Mouse (Mus musculus) layer of hippocampus, adult 8-10 months (tissue): ENCODE results near the gene Dgcr2. TPM values are rescaled to one million over a fixed set of nuclear protein-coding genes. Genes with fewer than 3 reads are reported as not detected.
A peak's percentile ranks its signal among the peaks of the same experiment; 100 is the strongest.

Experiments
- DNase-seq, 2 experiments: peaks; one replicate each; pipeline ENCODE4 v3.0.0; 2022; ENCODE audit warnings: low spot score in 2 of 2
- total RNA-seq, 4 experiments: library from RNA; stranded (reverse); gene quantifications; 2 replicates each; pipeline ENCODE4 v1.2.4; 2022

Dgcr2 gene
- total RNA-seq, 4 experiments from 2014 or later = 97.2 to 106 (median 103) TPM

DNA sequence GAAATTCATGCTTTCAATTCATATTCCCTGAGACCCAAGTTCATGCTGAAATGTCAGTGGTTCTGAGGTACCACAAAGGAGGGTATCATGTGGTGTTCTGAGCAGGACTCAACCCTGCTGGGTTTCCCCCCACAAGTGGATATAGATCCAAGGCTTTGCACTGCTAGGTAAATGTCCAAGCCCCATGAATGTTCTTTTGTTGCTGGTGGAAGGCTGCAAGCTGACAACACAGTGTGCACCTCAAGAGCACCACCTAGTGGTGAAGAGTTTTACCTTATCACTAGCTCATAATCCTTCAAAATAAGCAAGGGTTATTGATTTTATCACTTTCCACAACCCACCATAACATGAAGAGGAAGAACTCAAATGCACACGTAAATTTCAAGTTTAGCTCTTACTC lies 49.4 kb downstream of the Dgcr2 start:
- DNase-seq = no peak

DNA sequence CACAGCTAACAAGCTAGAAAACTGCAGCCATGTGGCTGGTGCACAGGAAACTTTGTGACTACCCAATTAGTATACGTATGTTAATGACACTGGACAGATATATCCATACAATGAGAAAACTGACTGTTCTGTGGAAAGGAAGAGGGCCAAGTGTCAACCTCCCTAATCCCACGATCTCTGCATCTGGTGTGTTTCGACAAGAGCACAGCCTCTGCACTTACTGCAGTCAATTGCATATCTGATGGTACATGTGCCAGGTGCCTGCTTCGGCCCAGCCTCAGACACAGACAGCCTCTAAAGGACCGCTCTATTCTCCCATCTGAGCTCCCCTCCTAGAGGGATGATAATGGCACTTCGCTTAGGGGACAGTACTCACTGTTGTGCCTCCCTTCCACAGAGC lies 49.9 kb downstream of the Dgcr2 start:
- no peak for DNase-seq

DNA sequence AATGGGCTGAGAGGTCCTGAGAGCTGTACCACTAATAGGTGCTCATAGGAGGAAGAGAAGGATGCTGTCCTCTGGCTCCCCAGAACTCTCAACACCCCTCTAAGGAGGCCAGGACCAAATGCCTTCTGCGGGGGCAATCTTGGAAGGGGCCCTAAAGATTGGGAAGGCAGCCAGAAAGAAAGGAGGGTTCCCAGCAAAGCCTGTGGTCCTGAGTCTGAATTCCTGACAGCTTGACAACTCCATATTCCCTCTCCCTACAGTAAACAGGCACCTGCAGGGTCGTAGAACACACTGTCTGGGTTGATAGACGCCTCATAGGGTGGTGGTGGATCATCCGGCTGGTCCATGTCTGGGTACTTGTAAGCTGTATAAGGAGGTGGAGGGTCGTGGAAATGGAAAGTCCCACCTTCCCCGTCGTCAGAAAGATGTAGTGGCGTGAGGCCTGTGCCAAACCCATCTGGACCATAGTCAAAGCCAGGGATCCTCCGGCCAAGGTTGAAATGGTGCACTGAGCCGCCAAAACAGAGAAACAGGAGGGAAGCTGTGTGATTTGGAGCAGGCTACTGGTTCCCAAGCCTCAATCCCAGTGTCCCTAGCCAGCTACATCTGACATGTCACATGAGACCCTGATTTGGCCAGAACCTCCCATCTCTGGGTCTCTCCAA lies 54.5 kb downstream of the Dgcr2 start:
- DNase-seq = no peak

DNA sequence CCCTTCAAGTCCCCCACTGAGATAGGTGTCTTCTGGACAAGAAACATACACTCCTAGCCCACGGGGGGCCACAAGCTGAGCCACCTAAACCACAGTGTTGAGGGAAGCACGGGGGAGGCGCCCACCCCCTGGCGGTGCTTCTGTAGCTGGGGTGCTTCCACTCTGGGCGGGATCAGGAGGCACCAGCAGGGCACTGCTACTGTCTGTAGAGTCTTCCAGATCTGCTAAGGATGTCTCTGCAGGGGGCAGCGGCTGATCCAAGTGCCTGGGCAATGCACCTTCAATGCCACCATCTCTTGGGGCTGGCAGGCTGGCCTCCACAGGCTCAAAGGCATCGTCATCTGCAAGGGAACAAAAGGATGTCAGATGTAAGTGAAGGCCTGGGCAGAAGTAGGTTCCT lies 55.9 kb downstream of the Dgcr2 start:
- DNase-seq = no peak

GRCm38 (mm10) chr16:17839976-17840375 lies 58.4 kb downstream of the Dgcr2 start:
- no peak for DNase-seq

GRCm38 (mm10) chr16:17838051-17838450 lies 60.3 kb downstream of the Dgcr2 start, which contains the start of gene Car15:
Gene Car15 (minus strand): TSS chr16:17838364.
- DNase-seq = no peak

DNA sequence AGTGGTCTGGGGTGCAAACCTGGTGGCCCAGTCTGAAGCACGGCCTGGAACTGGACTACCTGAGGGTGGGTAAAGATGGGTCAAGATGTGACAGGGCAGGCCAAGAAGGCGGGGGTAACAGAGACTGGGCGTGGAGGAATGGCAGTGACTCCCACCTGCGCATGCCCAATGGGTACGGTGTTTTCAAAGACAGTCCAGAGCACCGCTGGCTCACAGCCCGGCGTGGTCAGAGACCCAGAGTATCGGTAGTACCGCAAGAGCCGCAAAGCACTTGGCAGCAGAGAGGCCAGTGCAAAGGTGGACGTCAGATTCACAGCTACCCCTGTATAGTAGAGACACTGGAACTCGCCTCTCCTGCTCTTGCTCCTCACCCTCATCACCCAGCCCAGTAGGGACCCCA lies 62.9 kb downstream of the Dgcr2 start:
- DNase-seq = no peak

GRCm38 (mm10) chr16:17834543-17834942 lies 63.8 kb downstream of the Dgcr2 start:
- DNase-seq = no peak

DNA sequence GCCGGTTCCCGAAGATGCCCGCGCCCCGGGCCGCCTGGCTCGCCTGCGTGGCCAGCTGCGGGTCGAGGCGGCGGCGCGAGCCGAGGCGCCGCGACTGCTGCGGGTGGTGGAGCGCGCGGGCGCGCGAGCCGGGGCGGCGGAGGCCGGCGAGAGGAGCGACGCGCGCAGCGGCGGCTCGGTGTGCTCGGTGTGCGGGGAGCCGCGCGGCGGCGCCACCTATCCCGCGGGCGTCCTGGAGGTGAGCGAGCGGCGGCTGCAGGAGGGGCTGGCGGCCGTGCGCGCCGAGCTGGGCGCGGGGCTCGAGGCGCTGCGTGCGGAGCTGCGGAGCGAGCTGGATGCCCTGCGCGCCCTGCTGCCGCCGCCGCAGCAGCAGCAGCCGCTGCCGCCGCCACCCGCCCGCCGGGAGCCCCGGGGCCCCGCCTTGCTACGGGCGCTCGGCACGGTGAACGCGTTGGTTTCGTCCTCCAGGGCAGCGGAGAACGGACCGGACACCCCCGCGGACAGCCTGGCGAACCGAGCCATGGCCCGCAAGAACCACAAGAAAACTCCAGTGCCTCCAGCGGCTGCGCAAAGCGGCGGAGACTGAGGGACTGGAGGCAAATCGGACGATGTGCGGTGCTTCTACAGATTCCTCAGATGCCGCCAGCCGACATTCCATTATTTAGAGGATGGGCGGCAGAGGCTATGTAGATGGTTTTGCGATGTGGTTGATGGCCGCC lies 64.5 kb downstream of the Dgcr2 start:
- peak in 1 of 2 experiments; percentile 58 for DNase-seq

DNA sequence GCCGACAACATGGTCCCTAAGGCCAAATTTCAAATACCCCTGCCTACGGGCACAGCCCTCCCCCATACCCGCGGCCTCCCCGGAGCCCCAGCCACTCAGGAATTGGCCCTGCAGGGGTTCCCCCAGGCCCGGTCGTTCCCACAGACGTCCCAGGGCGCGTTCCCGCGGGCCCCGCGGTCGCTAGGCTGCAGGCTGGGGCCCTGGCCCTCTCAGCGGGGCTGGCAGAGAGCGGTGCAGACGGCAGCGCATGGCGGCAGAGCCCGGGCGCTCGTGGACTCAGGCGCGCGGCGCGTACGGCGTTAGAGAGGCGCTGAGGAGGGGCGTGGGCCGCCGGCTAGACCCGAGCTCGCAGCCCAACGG lies 65.1 kb downstream of the Dgcr2 start:
- DNase-seq = no peak

DNA sequence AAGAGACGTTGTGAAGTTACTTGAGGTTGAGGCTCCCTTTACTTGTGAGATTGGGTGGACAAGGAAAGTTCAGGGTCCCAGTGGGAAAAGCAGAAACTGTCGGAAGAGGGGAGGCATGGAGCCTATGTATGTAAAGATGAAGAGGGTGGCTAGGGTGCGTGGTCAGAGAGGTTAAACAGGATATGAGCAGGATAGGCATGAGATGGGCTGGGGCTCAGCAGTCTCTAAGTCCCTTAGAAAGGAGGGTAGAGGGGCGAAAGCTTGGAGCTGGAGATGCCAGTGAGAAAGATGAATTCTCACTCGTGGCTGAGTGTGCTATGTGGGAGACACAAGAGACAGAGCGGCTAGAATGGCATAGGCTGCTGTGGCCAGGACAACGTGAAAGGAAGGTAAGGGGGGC lies 65.5 kb downstream of the Dgcr2 start, which contains the start of gene B830017H08Rik:
B830017H08Rik (plus strand) TSS at position 301 of the 400 bp plus-strand sequence.
- DNase-seq = no peak

GRCm38 (mm10) chr16:17831781-17832180 lies 66.6 kb downstream of the Dgcr2 start:
- no peak for DNase-seq

DNA sequence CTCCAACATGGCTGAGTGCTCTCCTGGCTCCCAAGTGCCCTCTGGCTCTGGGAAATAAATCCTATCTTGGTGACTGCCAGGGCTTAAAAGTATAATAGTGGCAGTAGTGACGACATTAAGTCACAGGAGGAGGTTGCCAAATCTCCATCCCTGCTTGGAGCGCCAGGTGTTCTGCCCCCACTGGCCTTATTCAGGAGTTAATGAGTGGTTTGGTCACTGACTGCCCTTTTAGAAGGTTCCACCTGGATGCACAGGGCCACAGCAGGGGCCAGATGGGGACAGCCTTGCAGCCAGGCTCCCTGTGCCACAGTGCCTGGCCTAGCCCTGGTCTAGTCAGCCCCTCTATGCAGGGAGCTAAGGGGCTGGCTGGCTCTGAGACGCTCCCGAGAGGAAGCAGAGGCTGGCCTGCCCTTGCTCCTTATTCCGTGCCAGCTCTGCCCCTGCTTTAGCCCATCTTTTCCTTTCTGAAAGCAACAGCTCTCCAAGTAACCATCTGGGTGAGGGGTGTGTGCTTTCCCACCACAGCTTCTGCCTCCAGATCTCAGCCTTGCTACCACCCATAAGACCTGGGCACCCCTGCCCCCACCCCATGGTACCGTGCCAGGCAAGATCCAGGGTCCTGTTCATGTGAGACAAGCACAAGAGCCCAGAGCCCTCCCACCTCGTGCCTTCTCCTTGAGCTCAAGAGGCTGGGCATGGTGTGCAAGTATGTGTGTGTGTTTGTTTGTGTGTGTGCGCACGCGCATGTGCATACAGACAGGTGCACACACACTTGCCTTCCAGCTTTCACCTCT lies 67.8 kb downstream of the Dgcr2 start:
- DNase-seq = no peak

DNA sequence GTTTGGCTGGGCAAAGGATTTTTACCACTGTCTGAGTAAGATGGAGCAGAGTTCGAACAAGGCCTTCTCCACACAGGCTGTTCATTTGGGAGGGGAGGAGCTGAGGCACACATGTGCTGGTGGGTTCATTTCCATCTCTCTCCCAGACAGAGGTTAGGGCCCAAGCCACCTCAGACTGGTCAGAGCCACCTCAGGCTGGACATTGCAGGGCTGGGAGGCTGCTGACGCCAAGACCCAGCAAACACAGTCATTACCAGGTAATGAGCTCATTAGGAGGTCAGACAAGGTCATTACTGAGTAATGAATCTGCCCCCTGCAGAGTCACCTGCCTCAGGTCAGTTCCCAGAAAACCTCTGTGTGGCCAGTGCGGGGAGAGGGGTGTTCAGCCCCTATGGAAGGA lies 69.5 kb downstream of the Dgcr2 start:
- no peak for DNase-seq

DNA sequence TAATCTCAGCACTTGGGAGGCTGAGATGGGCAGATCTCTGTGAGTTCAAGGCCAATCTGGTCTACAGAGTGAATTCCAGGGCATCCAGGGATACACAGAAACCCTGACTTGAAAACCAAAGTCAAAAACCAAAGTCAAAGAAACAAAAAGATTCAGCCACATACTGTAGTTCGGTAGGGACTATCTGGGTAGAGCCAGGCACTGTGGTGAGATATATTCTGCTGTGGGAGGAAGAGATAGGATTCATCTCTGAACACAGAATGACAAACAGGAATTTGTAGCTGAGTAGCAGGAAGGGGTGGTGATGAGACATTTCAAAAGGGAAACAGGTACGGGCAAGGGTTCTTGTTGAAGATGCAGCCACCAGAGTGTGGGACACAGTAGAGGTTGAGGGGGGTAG lies 70.1 kb downstream of the Dgcr2 start:
- DNase-seq = no peak

- DNase-seq = no peak
Measured at GRCm38 (mm10) chr16:17826500-17826899, 71.9 kb downstream of the Dgcr2 start.

DNA sequence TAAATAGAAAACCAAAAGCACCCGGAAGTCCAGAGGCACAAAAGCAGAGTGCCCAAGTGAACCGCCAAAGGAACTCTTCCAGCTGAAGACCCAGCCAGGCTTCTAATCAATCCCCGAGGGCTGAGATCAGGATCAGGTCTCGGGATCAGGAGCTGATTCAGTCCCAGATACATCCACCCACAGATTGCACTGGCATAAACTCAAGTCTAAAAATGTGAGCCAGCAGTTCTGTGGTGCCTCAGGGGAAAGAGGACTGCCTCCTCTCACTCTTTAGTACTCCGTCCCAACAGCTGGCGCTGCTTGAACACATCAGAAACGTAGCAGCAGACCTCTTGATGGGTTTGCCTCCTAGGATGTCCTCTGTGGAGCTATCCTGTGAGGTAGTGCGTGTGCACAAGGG lies 81.8 kb downstream of the Dgcr2 start:
- no peak for DNase-seq

DNA sequence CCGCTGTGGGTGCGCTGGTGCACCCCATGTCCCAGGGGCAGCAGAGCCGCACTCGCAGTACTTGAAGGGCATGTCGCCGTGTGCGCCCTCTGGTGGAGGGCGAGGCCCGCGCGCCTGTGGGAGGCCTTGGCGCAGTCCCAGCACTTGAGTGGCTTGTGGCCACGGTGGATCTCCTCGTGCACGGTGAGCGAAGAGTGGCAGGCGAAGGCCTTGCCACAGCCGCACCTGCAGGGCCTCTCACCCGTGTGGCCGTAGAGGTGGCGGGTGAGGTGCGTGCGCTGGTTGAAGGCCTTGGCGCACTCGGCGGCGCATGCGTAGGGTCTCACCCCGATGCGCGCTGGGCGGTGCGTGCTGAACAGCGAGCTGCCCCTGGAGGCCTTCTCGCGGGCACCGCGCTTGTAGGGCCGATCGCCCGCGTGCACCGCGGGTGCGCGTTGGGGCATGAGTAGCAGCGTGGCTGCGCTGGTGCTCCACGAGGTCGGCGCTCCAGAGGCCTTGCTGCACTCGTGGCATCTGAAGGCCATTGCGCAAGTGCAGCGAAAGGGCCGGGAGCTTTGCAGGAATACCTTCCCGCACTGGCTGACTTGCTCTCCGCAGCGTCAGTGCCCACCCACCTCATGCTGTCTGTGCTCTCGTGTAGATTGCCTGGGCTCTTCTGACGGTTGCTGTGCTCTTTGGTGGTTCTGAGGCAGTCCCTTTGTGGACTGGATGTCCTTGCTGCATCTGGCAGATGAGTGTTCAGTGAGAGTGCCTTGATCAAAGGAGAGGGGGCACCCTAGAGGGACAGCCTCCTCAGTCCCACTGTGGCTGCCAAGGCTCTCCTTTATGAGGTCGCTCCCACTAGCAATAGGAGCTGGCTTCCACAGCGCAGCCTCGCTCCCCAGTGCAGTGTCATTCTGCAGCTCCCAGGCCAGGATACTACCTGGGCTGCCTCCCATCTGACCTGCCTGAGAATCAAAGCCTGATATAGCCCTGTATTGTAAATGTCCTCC lies 82.7 kb downstream of the Dgcr2 start:
- peak in 1 of 2 experiments; percentile 58 for DNase-seq

GRCm38 (mm10) chr16:17813173-17813572 lies 85.2 kb downstream of the Dgcr2 start:
- DNase-seq = no peak

DNA sequence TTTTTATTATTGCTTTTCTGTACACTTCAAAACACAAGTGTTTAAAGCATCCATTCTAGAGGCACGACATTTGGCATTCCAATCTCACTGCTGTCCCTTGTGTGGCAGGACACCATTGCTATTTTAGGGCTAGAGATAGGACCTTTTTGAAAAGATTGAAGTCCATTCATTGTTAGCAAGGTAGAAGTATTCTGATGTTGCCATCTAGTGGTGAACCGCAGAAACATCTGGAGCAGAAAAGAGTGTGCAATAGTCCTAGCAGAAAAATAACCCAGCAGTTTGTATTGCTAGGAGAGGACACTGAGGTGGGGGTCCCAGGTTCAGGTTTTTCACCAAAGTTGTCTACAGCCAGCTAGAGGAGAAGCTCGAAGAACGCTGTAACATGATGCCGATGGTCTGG lies 86.2 kb downstream of the Dgcr2 start:
- no peak for DNase-seq

- no peak for DNase-seq
Measured at GRCm38 (mm10) chr16:17809711-17810110, 88.7 kb downstream of the Dgcr2 start.
